Mouse (Mus musculus): ENCODE measurements around the gene 1700028P14Rik.

DNA sequence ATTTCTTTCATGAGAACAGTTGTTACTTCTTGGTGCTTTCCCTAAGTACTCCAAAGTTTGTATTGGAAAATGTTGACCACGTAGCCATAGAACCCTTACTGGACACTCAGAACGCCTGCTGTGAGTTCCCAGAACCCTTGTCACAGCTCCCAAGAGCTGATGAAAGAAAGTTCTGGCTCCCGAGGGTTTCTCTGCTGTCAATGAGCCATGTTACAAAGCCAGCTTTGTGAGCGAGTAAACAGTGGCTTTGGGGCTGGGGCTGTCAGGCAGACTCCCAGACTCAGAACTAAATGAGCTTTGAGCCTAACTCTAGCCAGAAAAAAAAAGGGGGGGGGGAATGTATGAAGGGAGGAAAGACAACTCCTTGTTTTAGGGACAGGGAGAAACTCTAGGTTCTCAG is 120.7 kb downstream of the 1700028P14Rik start:
- TF ChIP-seq GATA1 (IDR thresholded peaks at IDR 0.05; ENCODE audit: low read depth, low read length): no peak
- TF ChIP-seq CTCF (IDR thresholded peaks at IDR 0.05 in 2 of 3, conservative IDR thresholded peaks at IDR 0.05 in 1 of 3; ENCODE audit: control insufficient read depth in 1 of 3, insufficient read depth in 1 of 3, low read depth in 2 of 3, low read length in 3 of 3, poor library complexity in 1 of 3, severe bottlenecking in 1 of 3): no peak
- no peak for TF ChIP-seq TCF12 (IDR thresholded peaks at IDR 0.05; ENCODE audit: low read depth, low read length)

Measured in MEL (cell line).